Mouse (Mus musculus): Measurements from ENCODE around the gene Hspa1l.

DNA sequence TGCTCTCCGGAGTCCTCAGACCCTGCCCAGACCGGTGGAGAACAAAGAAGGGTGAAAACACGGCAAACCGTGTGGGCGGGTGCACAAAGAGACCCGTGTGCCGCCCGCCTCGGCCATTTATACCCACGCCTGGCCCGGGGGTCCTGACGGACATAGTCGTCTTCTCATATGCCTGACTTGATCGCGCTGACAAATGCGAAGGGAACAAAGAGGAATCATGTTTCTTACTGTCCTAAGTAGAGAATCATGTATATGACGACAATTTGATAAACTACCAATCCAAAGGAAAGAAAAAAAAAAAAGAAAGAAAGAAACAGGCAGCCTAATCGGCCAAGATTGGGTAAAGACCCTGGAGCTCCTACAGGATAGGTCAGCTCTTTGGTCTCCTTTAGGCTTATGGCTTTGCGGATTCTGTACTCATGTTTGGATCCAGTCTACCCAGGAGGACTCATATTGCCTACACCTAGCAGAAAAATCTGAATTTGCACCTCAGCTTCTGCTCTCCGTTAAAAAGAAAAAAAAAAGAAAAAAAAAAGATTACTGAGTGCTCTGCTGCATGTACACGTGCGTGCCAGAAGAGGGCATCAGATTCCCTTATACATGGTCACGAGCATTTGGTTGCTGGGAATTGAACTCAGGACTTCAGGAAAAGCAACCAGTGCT, 20.0 kb upstream of the Hspa1l start:
- TF ChIP-seq CTCF (IDR thresholded peaks at IDR 0.05; ENCODE audit: low read depth), result peak; percentile 78
- peak; percentile 63 for TF ChIP-seq EP300 (IDR thresholded peaks at IDR 0.05; ENCODE audit: low read depth)
